Mouse (Mus musculus) brain, embryonic 18.5 days (tissue): ENCODE data around the gene Igf2r.
"Not testable (repeated sequence)": the region's sequence is repeated elsewhere in the genome, so short reads cannot be mapped to it uniquely, and the experiment has no call there.

ENCODE experiments used
- DNase-seq: peaks from one replicate; pipeline ENCODE4 v3.0.0-alpha.2; 2012; ENCODE audit warnings: low read depth, low spot score

The Igf2r gene

DNA sequence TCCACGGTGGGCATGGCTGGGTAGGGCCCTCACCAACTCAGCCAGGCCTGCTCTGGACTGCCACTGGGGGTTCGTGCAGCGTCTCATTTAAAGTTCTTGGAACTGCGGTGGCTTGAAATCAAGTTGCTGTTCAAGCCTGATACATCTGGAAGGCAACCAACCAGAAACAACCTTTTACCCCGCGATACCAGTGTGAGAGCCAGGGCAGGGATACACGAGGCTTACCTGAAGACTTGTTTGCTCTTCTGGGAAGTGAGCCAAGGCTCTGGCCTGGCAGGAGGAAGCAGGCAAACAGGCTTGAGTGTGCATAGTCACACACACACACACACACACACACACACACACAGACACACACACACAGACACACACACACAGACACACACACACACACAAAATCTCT is 93.8 kb downstream of the Igf2r start, which contains the start of gene Slc22a1:
Gene Slc22a1 (minus strand): TSS at position 184 of the 400 bp plus-strand sequence.
- DNase-seq, result no peak

DNA sequence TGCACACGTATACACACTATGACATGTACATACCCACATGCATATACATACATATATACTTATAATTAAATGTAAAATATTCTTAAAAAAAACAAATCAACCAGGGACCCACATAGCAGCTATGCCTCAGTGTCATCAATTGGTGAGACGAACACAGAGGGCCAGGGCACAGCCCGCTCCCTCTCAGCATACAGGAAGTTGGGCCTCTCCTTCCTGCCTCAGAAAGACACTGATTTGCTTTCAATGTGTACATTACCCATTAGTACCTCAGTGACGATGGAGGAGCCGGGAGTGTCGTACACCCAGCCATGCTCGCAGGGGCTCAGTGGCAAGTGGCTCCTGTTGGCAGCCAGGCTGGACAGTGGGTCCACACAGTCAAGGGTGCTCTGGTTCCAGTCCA is 94.5 kb downstream of the Igf2r start:
- not testable (repeated sequence) for DNase-seq

DNA sequence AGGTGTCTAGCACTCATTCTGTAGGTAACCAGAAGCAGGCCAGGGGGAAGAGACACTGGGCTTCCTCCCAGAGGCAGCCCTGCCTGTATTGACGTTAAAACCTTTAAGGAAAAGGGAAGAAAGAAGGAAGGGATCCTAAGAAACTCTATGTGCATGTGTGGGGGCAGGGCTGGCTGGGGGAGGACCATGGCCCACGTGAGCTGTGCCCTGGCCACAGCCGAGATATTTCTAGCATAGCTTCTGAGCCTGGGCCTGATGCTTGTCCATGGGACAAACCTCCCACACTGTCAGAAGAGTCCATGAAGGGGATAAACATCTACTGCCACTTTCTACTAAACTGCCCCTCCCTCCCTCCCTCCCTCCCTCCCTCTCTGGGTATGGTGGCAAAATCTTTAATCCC is 95.6 kb downstream of the Igf2r start:
- no peak for DNase-seq

DNA sequence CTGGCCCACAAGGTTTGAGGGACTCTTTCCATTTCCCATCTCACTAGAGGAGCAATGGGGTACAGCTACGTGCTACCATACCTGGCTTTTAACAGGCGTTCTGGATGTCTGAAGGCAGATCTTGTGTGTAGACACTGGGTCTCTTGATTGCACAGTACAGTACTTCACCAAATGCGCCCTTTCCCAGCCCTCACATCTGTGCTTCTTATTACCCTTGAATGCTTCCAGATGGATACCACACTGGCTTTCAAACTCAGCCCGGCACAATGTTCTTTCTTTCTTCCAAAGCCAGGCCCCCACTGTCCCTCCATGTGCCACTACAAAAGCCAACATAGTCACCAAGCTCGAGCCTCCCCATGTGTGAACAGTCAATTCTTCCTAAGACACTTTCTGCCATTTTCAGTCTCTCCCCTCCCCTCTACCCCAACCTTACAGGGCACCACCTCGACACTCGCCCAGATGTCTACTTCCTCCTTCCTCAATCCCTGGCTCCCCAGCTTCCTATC is 97.1 kb downstream of the Igf2r start:
- DNase-seq, result no peak

DNA sequence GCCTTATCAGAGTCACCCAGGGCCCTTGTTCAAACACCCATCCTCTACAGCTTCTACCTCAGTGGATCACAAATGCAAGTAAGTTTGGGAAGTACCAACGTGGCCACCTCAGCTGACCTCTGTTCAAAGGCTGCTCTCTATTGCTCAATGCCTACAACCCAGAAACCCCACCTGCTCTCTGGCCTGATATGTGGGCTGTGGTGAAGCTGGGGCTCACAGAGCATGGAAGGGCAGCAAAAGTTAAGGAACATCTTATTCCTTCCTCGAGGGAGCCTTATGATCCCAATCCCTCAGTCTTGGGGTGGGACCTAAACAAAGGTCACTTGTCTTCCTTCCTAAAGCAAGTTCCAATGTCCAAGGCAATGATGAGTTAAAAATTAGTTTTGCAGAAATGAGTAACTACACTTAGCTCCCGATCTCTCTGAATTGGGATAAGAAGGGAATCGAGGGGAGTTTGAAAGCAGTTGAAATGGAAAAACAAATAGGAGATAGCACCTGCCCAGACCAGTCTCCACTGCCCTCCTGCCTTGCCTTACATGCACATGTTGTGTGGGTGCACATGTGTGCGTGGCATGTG is 98.3 kb downstream of the Igf2r start:
- DNase-seq, result no peak

DNA sequence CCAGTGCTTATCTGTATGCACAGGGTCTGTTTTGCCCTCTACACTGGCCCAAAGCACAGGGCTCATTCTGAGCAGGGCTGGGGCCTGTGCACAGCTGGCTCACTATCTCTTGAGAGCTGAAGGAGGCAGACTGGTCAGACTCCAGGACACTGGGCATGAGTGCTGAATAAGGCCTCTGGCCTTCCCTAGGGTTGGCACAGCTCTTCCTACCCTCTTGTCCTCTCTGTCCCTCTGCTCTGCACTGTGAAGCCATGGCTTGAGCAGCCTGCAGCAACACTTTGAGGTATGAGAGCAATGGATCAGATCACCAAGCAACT is 100.1 kb downstream of the Igf2r start:
- DNase-seq, result no peak

DNA sequence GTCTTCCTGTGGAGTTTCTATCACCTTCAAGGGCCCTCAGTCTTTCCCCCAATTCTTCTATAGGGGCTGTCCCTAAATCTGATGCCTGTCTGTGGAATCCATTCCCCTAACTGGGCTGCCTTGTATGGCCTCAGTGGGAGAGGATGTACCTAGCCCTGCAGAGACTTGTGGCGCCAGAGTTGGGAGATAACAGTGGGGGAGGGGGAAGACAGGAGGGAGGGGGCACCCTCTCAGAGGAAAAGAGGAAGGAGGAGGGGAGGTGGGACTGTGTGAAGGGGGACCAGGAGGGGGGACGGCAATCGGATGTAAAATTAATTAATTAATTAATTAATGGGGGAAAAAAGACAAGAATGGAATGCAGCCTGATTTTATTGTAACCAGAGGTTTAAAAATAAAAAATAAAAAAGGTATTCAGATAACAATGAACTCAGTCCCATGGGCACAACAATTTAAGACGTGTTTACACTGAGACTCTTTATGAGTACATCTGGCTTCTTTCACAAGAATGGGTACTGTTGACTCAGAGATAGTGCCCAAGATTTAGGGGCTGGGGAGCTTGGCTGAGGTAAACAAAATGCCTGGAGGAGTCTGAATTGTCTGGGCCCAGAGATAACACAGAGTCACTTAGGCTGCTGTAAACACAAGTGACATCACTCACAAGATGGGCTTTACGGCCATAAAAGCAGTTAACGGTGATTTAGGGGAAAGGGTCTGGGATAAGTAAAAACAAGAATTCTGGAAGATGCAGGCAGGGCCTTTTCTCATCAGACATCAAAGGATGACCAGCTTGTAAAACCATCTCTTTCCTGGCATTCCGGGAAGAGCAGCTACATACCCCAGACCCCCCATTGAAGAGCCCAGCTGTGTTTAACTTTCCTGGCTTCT is 100.7 kb downstream of the Igf2r start:
- DNase-seq, result no peak

DNA sequence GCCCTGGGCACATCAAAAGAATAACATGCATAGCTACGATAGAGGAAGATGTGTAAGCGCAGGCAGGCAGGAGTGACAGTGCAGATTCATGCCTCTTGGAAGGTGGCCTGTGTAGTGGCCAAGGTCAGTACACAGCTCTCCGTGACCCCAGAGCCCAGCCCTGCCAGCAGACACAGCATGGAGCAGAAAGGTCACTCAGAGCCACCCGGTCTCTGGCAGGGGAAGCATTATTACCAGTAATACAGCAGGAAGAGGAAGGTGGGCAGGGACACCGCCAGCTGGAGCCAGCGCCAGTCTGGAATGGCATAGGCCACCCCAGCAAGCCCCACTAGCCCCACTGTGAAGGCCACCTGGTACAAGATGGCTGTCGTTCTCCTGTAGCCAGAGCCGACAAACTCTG is 105.3 kb downstream of the Igf2r start:
- DNase-seq, result no peak

DNA sequence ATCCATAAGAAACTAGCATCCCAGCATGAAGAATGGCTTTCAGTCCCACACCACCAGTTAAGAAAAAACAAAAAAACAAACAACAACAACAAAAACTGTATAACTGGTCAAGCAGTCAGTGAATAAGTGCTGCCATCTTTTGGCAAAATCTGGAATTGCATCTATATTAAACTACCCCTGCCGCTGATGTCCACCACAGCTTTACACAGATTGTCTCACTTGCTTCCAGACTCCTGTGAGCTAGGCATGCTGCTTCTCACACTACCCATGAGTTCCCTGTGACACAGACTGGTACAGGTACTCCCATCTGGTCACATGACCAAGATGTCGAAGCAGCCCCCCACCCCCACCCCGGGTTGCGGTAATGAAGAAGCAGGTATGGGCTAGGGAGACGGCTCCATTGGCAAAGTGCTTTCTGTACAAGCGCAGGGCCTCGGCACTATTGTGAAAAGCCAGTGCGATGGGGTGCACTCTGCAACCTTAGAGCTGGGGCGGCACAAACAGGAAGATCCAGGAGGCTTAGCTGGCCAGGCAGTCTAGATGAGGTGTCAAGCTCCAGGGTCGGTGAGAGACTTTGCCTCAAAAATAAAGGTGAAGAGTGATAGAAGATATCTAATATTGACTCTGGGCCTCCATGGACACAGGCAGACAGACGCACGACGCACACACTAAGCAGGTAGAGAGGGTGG is 108.7 kb downstream of the Igf2r start:
- no peak for DNase-seq

DNA sequence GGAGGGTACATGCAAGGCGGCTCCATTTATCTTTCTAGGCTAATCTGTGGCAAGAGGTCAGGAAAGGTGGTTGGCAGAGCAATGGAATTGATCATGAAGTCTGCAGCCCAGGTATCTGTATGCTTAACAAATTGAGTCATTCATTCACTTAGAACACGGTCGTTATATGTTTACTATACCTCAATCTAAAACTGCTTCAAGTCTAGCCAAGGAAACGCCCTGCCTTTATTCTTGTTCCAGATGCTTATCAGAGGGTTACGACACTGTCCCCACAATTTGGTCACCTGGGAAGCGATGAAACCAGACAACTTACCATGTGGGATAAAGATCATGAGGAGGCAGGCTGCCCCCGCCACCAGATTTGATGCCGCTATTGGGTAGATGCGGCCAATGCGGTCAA is 110.2 kb downstream of the Igf2r start:
- DNase-seq, result no peak

DNA sequence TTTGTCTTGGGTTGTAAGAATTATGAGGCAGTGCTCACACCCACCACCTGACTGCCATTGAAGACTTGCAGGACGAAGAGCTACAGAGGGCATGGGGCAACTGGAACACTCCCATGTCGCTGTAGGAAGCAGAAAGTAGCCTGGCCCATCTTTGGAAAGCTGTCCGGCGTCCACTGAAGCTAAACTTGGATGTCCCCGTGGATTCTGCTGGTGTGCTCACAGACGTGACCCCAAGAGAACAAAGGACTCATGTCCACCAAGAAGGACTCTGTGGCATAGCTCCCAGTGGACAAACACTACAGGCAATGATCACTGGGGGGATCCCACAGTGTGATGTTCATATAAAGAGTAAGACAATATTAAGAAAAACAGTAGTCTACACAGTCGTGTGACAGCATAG is 110.7 kb downstream of the Igf2r start:
- no peak for DNase-seq

DNA sequence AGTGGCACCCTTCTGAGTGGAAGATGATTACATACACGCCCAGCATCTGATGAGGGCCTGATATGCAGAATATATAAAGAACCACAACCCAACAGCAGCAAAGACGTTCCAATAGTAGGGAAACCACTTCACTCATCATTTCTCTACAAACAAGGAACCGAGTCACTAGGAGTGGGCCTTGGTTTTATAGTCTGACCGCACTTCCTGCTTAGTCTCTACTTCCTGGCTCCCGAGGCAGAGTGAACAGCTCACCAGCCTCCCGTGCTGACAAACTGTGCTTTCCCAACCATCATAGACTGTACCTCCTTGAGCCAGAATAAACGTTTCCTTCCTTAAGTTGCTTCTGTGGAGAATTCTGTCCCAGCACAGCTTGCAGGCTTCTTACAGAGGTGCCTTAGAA is 113.6 kb downstream of the Igf2r start:
- no peak for DNase-seq

DNA sequence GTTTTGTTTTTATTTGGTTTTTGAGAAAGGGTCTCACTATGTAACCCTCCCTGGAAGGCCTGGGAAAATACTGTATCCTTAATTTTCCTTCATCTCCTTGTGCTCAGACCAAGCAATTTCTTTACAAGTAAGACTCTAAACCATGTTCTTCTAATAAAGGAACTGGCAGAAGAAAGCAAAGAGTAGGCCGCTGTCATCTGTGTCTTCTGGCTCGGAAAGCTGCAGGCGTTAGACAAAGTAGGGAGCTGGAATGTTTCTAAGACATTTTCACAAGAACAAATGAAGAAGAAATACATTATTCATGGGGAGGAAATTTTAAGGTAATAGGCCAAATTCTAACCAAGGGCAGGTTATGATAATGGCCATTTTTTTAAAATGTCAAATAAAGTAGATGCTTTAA is 115.4 kb downstream of the Igf2r start:
- no peak for DNase-seq

DNA sequence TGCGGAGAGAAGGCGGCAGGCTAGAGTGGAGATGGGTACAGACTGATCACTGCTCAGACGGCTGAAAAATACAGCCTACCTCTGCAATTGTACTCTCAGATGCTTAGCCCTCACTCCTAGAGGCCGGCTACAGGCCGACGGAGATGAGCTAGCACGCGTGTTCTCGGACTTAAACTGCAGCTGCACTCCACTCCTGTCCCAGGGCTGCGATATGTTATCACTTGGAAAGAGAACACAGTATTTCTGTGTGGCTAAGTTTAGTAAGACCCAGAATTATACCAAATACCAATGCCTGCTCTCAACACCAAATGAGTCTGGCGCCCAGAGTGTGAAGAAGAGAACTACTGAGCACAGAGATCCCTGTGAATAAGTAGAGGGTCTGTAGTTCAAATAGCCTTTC is 116.9 kb downstream of the Igf2r start:
- DNase-seq, result no peak

DNA sequence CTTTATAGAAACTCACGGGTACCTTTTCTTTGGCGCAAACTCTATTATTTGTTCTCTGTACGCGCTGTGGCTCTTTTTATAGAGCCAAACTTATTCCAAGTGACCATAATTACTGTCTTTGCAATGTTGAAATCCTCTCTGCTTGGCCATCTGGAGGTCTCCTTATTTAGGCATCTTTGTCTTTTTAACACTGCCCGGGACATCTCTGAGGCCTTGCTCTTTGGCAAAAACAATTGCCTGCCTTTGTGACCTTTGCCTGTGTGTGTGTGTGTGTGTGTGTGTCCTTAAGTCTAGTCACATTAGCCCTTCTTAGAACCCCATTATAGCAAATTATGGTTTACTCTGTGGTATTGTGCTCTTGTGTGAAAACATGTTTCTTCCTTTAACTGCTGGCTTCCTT is 124.0 kb downstream of the Igf2r start:
- DNase-seq, result no peak

DNA sequence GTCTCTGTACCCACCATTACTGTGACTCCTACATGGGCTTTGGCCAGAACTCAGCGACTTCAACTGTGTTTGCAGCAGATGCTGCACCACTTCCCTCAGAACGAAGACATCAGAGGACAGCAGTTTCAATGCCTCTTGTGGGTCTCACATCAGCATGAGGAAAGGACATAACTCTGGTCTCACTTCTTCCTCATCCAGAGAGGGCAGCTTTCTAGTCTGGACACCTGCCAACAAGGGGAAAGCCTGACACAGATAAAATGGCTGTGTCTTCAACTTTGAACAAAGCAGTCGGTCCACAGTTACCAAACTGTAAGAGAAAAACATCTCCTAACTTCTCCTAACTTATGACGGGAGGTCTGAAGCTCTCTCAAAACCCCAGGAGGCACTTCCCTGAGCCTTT is 128.4 kb downstream of the Igf2r start:
- no peak for DNase-seq

DNA sequence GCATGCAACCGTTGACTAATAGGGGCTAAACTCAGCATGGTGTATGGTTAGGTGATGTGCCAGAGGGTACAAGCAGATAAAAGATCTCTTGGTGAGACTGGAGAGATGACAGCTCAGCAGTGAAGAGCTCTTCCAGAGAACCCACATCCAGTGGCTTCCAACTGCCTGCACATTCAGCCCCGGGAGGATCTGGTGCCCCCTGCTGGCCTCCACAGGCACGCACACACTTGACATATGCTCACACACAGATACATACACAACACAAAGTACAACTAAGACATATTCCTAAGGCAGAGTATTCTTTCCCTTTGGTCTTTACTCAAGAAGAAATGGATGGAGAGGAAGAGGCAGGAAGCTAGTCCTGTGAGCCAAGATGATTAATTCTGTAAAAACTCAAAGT is 129.9 kb downstream of the Igf2r start:
- no peak for DNase-seq

DNA sequence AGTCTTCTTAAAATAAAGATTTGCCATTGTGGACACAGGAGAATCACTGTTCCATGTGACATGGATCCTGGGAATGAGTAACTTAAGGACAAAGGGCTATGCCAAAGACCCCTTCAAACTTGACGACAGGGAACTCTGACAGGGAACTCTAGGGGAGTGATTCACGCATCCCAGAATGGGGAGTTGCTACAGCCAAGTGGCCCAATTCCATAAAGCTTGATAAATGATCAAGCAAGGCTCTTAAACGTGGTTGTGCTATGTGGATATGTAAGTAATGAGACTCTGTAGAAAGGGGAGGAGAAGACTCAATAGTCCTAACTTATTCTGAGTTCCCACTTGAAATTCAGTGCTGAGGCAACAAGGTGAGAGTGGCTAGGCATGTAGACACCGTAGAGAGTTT is 134.7 kb downstream of the Igf2r start:
- no peak for DNase-seq
